Mouse (Mus musculus): ENCODE data around the gene Dedd2.

The Dedd2 gene

DNA sequence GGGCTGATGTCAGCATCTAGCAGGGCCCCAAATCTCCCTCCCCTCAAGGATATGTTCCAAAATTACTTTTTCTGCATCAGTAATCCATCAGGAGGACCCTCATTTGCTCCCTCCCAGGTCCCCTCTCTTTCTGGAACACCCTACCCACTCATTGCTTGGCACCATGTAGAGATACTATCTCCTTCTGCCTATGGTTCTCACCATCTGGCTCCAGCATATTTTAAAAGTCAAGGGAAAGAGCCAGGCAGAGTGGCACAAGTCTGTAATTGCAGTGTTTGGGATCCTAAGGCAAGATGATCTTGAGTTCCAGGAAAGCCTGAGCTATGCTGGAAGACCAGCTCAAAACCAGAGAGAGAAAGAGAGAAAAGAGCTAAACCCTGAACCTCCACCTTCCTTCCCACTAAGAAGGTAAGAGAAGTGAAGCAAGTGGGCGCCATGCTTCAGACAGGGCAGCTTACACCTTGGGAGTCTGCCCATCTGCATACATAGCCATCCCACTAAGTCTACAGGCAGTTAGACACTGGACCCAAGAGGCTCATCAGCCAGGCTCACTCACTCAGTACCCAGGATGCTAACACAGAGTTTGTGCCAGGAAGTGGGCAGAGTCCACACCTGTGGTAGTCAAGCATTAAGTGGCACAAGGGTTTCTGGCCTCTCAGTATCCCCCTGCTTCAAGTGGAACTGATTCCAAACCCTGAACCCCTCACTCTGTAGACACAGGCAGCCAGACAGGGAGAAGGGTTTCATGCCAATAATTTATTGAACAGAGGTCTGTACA is 7.3 kb upstream of the Dedd2 start:
- H3K4me1 ChIP-seq (replicated peaks; ENCODE audit: low read depth, low read length): peaks cover 48% of the 10 kb centered on the region
- H3K27me3 ChIP-seq (ENCODE audit: insufficient read depth, low read length): no peaks in the 10 kb centered on the region
- H3K4me3 ChIP-seq (replicated peaks; ENCODE audit: low read length): no peak overlapping the region
- H3K9me3 ChIP-seq (ENCODE audit: low read length): no peaks in the 10 kb centered on the region
- H3K36me3 ChIP-seq (ENCODE audit: insufficient read depth, low read length): peaks cover 99% of the 10 kb centered on the region
- TF ChIP-seq CTCF (conservative IDR thresholded peaks at IDR 0.05; ENCODE audit: low read length) (no peak), POU5F1 (IDR thresholded peaks at IDR 0.05; ENCODE audit: borderline replicate concordance, low read length) (no peak), NANOG (IDR thresholded peaks at IDR 0.05; ENCODE audit: borderline replicate concordance, low read length) (no peak)

DNA sequence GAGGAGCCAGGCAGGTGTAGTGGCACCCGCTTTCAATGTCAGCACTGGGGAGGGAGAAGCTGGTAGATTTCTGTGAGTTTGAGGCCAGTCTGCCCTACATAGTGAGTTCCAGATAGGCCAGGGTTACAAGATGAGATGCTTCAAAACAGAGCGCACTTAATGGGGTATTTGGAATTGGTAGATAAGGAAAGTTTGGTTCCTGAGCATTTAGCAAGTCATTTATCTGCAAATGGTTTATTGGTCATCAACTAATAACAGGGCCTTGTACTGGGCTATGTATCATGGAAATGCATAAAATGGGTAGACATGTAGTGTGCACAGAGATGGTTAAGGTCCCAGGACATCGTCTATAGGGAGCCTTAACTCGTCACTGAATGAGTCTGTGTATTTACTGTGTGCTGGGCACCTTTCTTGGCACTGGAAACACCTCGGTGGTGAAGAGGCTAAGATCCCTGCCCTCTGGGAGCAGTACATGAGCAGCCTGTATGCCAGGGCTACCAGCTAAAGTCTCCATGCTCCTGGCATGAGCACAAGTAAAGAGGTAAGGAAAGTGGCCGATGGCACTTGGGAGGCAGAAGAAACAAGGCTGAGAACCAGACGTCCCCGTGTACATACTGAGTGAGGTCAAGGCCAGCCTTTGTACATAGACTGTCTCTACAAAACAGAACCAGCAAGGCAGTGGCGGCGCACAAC is 2.0 kb upstream of the Dedd2 start:
- Histone ChIP-seq H3K9me3 (ENCODE audit: low read length) (no peaks in the 10 kb centered on the region), H3K4me3 (replicated peaks; ENCODE audit: low read length) (peak overlapping the region; percentile 90), H3K27me3 (ENCODE audit: insufficient read depth, low read length) (no peaks in the 10 kb centered on the region), H3K36me3 (ENCODE audit: insufficient read depth, low read length) (peaks cover 60% of the 10 kb centered on the region), H3K4me1 (replicated peaks; ENCODE audit: low read depth, low read length) (peaks cover 73% of the 10 kb centered on the region)
- TF ChIP-seq CTCF (conservative IDR thresholded peaks at IDR 0.05; ENCODE audit: low read length): no peak
- TF ChIP-seq NANOG (IDR thresholded peaks at IDR 0.05; ENCODE audit: borderline replicate concordance, low read length): no peak
- TF ChIP-seq POU5F1 (IDR thresholded peaks at IDR 0.05; ENCODE audit: borderline replicate concordance, low read length): no peak

DNA sequence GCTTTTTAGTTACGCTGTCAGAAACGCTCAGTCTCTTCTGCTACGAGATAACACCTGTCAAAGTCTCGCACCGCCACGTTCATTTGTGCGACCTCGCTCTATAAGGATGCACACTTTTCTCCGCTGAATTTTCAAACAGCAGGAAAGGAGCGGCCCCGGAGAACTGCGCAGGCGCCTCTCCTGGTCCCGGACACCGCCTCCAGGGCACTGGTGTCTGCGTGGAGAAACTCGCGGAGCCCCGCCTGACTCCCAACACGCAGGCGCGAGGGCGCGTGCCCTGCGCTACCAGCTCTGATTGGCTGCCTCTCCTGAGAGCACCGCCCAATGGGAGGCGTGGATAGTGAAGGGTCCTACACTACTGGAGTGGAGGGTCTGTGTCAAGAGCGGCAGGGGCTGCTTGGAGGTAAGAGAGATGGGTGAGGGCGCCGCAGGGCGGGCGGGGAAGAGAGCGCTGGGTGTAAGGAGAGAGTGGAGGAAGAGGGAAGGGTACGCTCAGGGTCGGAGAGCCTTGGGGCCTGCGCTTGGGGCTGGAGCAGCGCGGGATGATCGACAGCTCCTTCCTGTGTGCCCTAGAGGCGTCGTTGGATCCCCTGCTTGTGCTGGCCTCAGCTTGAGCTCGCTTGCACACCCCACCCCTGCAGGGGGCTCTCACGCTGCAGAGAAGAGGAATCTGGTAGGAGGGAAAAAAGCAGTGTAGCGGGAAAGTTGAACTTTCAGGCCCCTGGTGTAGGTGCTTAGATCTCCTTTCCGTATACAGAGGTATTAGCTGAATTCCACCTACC is 878 bp upstream of the Dedd2 start, which contains the start of gene Zfp526:
Zfp526 (plus strand) TSS at position 324 of the 782 bp plus-strand sequence.
- Histone ChIP-seq H3K27me3 (ENCODE audit: insufficient read depth, low read length) (no peaks in the 10 kb centered on the region), H3K4me1 (replicated peaks; ENCODE audit: low read depth, low read length) (peaks cover 67% of the 10 kb centered on the region), H3K36me3 (ENCODE audit: insufficient read depth, low read length) (peaks cover 57% of the 10 kb centered on the region), H3K4me3 (replicated peaks; ENCODE audit: low read length) (peak within 1 kb of the TSS; percentile 90), H3K9me3 (ENCODE audit: low read length) (no peaks in the 10 kb centered on the region)
- TF ChIP-seq CTCF (conservative IDR thresholded peaks at IDR 0.05; ENCODE audit: low read length) (no peak), NANOG (IDR thresholded peaks at IDR 0.05; ENCODE audit: borderline replicate concordance, low read length) (no peak), POU5F1 (IDR thresholded peaks at IDR 0.05; ENCODE audit: borderline replicate concordance, low read length) (no peak)

DNA sequence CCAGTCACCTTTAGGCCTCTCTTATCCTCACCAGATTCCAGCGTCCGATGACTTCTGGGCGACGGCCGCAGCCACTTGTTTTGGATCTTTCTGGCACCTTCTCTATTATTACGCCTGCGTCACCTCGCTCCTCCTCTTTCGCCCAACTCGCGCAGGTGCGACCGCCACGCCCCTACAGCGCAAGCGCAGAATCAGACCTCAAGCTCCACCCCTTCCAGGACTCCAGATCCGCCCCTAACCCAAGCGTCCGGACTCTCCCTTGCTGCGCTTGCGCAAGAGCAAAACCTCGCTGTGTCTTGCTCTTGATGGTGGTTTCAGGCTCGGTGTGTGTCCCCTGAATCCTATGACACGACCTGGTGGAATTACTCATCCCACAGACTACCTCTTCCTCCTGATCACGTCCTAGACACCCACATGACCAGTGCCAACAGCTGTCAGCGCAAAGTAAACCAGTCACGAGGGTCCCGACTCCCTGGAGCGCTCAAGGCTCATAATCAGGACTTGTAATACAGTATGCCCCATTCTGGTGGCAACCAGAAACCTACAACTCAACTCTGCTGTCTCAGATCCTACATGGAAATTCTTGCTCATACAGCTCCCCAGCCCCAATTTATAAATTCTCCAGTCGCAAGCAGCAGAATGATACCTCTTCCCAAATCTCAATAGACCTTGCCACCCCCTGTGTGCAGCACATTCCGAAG is 509 bp downstream of the Dedd2 start:
- no peaks in the 10 kb centered on the region for H3K27me3 ChIP-seq (ENCODE audit: insufficient read depth, low read length)
- H3K36me3 ChIP-seq (ENCODE audit: insufficient read depth, low read length): peaks cover 57% of the 10 kb centered on the region
- peak overlapping the region; percentile 90 for H3K4me3 ChIP-seq (replicated peaks; ENCODE audit: low read length)
- no peaks in the 10 kb centered on the region for H3K9me3 ChIP-seq (ENCODE audit: low read length)
- H3K4me1 ChIP-seq (replicated peaks; ENCODE audit: low read depth, low read length): peaks cover 63% of the 10 kb centered on the region
- TF ChIP-seq CTCF (conservative IDR thresholded peaks at IDR 0.05; ENCODE audit: low read length): no peak
- TF ChIP-seq NANOG (IDR thresholded peaks at IDR 0.05; ENCODE audit: borderline replicate concordance, low read length): no peak
- no peak for TF ChIP-seq POU5F1 (IDR thresholded peaks at IDR 0.05; ENCODE audit: borderline replicate concordance, low read length)

DNA sequence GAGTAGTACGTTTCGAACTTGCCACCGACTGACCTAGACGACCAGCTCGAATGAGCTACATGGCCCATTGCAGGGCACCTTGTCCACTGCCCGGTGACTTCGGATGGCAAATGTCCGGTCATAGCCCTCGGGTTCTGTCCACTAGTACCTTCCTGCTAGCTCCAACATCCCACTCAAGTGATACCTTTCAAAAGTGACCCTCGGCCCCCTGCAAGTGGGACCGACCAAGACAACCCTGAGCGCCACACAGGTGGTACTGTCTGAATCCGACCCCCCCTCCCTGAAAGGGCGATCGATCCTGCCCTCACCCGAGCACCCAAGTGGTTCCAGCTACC is 1.0 kb downstream of the Dedd2 start:
- H3K4me1 ChIP-seq (replicated peaks; ENCODE audit: low read depth, low read length): peaks cover 65% of the 10 kb centered on the region
- no peak for TF ChIP-seq POU5F1 (IDR thresholded peaks at IDR 0.05; ENCODE audit: borderline replicate concordance, low read length)
- no peak for TF ChIP-seq NANOG (IDR thresholded peaks at IDR 0.05; ENCODE audit: borderline replicate concordance, low read length)
- TF ChIP-seq CTCF (conservative IDR thresholded peaks at IDR 0.05; ENCODE audit: low read length): no peak
- H3K9me3 ChIP-seq (ENCODE audit: low read length): no peaks in the 10 kb centered on the region
- peaks cover 55% of the 10 kb centered on the region for H3K36me3 ChIP-seq (ENCODE audit: insufficient read depth, low read length)
- H3K4me3 ChIP-seq (replicated peaks; ENCODE audit: low read length): peak overlapping the region; percentile 90
- no peaks in the 10 kb centered on the region for H3K27me3 ChIP-seq (ENCODE audit: insufficient read depth, low read length)

DNA sequence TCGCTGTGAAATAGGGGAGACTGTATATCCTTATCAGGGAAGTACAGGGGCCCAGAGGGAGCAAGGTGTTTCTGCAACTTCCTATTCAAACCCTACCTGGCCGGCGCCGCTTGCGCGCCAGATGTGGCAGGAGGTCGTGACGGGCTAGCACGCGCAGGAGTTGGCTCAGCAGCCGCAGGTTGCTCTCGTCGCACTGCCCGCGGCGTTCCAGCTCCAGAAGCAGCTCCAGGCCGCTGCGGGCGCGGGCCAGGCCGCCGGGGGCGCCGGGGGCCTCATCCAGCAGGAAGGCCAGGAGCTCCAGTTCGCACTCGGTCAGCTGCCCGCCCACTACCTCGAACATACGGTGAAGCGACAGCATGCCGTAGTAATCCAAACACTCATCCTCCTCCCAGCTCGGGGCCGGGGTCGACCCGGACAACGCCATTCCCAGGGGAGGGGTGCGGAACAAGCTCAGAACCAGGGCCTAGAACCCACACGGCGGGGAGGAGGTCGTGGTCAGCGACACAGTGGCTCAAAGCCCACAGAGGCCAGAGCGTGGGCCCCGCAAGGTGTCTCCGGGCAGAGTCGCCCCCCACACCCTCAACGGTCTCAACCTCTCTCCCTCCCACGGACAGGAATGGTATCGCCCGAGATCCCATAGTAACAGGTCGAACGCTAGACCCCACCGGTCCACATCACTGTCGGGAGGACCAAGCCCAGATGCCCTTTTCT is 1.6 kb downstream of the Dedd2 start:
- no peaks in the 10 kb centered on the region for H3K27me3 ChIP-seq (ENCODE audit: insufficient read depth, low read length)
- H3K4me3 ChIP-seq (replicated peaks; ENCODE audit: low read length): peak overlapping the region; percentile 90
- H3K9me3 ChIP-seq (ENCODE audit: low read length): no peaks in the 10 kb centered on the region
- TF ChIP-seq CTCF (conservative IDR thresholded peaks at IDR 0.05; ENCODE audit: low read length) (no peak), POU5F1 (IDR thresholded peaks at IDR 0.05; ENCODE audit: borderline replicate concordance, low read length) (no peak), NANOG (IDR thresholded peaks at IDR 0.05; ENCODE audit: borderline replicate concordance, low read length) (no peak)
- peaks cover 70% of the 10 kb centered on the region for H3K4me1 ChIP-seq (replicated peaks; ENCODE audit: low read depth, low read length)
- H3K36me3 ChIP-seq (ENCODE audit: insufficient read depth, low read length): peaks cover 54% of the 10 kb centered on the region

DNA sequence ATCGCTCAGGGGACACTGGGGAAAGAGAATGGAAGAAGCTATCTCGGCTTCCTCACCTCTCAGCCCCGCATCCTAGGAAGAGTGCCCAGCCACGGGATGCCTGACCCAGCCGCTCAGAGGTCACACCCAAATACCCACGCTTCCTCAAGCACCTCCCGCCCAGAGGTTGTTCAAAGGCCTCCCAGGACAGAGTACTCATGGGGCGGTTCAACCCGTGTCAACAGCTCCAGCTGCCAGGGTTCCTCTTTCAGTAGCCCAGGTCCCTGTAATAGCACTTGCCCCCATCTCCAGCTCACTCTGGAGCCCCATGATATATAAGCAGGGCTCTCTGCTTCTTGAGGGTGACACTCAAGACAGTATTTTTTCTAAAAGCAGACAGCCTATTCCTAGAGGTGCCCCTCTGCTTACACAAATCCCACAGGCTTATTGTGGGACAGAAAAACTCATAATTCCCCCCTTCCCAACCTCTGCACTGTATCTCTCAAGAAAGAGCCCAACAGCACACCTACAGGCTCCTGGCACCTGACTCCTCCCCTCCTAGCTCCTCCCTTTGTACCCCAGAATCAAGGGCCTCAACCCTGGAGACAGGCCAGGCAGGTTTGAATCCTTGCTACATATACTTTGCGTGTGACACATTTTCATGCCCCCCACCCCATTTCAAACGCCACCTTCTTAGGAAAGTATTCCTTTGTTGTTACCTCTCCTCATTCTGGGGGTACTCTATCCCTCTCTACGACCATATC is 2.6 kb downstream of the Dedd2 start:
- Histone ChIP-seq H3K36me3 (ENCODE audit: insufficient read depth, low read length) (peaks cover 50% of the 10 kb centered on the region), H3K4me3 (replicated peaks; ENCODE audit: low read length) (peak overlapping the region; percentile 90), H3K4me1 (replicated peaks; ENCODE audit: low read depth, low read length) (peaks cover 73% of the 10 kb centered on the region), H3K9me3 (ENCODE audit: low read length) (no peaks in the 10 kb centered on the region), H3K27me3 (ENCODE audit: insufficient read depth, low read length) (no peaks in the 10 kb centered on the region)
- TF ChIP-seq POU5F1 (IDR thresholded peaks at IDR 0.05; ENCODE audit: borderline replicate concordance, low read length) (no peak), CTCF (conservative IDR thresholded peaks at IDR 0.05; ENCODE audit: low read length) (no peak), NANOG (IDR thresholded peaks at IDR 0.05; ENCODE audit: borderline replicate concordance, low read length) (no peak)
